Mouse (Mus musculus) adrenal gland, postnatal 25 days (tissue): ENCODE data around the gene Trpv4. TPM values are rescaled to one million over a fixed set of nuclear protein-coding genes. Genes with fewer than 3 reads are reported as not detected.

ENCODE experiments used
- DNase-seq: peaks from one replicate; pipeline ENCODE4 v3.0.0; 2021; ENCODE audit warnings: mixed read lengths
- long read RNA-seq: library from polyadenylated mRNA; stranded (forward); transcript quantifications from one replicate; pipeline ENCODE4 v2.0.0, GENCODE M21; 2021
- total RNA-seq: library from RNA; stranded (reverse); gene quantifications from 2 replicates; pipeline ENCODE4 v1.2.3, GENCODE M21; 2021

The Trpv4 gene
- total RNA-seq = 1.2 and 1.3 TPM in 2 replicates
- long read RNA-seq = 0 reads

DNA sequence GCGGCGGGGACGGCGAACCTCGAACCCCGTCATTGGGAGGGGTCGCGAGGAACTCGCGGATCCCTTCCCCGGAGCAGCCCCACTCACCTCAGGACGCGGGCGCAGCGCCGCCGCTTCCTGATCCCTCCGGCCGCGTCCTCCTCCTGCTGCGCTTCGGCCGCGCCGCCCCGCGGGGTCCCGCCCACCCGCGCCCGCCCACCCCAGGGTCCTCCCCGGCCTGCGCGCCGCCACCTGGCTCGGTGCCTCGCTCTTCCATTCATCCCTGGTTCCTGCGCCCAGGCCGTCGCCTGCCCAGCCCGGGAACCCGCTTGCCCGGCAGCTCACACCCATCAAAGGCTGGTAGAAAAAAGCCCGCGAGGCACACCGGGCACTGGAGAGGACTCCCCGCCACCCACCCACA, at the start of gene Trpv4:
Trpv4 (minus strand) TSS at position 167 of the 400 bp plus-strand sequence.
- DNase-seq = peak; percentile 30

- DNase-seq = peak; percentile 95
Observed at GRCm38 (mm10) chr5:114707265-114708068, 49.2 kb upstream of the Trpv4 start, which contains the start of gene Tchp. Tchp (plus strand) TSS chr5:114707760.

DNA sequence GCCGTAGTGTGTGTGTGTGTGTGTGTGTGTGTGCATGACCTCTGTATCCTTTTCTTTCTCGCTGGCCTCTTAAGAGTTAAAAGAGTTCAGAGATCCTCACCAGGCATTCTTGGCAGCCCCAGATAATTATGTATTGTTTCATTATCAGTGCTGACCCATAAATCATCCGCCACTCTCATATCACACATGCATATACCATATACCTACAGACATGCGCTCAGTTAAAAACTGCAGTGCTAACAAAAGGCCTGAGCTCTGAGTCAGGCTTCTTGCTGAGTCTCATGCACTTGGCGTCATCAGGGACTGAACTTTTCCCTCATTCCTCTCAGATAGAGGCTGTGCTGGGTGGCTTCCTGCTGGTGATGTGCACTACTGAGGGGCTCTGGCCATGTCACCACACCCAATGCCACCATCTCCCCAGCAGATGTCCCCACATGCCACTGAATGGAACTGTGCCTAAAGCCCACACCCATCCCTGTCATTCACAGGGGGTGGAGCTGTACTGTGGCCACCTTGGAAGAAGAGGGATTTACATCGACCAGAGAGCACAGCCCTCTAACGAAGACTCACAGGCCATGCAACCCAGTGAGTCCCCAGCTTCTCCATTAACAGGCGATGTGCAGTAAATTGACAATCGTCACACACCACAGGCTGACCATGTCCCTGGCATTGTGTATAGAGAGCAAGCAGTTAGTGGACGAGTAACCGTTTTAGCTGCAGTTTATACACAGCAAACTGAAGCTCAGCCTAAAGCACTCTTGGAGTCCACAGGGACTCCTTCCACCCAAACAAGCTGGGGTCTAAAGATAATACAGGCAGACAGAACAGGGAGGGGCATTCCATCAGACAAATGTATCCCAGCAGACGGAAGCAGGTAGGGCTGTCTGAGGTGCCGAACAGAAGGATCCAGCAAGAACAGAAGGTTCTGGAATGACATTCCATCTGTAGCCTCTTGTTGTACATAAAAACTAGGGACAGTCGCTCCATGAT, 44.5 kb upstream of the Trpv4 start:
- DNase-seq = no peak

- DNase-seq = no peak
Observed at GRCm38 (mm10) chr5:114699015-114699414, 40.8 kb upstream of the Trpv4 start.

DNA sequence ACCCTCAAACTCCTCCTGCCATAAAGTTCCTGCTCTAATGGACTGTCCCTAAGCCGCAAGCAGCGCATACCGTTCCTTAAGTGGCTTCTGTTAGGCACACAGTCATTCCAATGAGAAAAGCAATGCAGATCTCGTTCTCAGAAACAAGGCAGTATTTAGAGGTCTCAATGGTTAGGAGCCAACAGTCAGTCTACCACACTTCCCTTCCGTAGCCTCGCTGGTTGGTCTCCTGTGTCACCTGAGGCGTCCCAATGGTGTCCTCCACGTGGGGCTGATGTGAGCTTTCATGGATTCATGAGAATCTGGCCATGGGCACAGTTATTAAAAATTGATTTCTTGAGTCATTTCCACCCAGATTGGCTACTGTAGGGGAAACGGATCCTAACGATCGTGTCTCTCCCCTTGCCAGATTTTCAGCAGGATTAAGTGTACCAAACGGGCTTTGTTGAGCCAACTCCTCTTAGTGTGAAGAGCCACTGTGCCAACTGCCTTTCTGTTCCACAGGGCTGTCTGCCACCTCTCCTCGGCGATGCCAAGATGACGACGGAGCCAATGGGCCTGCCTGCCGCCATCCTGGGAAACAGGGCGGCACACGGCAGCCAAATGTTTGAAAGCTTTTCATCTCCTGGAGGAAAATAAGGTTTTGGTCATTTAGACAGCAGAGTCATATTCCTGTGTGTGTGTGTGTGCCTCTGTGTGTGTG, 40.0 kb upstream of the Trpv4 start:
- DNase-seq = peak; percentile 53

DNA sequence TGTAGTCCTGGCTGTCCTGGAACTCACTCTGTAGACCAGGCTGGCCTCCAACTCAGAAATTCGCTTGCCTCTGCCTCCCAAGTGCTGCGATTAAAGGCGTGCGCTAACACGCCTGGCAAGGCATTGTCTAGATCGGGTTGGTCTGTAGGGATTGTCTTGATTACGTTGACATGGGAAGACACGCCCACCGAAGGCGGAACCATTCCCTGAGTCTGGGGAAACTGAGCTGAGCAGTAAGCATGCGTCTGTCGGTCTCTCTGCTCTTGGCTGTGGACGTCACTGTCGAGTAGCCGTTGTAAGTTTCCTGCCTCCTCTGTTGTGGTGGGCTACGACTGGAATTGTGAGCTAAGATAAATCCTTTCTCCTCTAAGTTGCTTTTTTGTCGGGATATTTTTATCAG, 38.7 kb upstream of the Trpv4 start:
- no peak for DNase-seq

DNA sequence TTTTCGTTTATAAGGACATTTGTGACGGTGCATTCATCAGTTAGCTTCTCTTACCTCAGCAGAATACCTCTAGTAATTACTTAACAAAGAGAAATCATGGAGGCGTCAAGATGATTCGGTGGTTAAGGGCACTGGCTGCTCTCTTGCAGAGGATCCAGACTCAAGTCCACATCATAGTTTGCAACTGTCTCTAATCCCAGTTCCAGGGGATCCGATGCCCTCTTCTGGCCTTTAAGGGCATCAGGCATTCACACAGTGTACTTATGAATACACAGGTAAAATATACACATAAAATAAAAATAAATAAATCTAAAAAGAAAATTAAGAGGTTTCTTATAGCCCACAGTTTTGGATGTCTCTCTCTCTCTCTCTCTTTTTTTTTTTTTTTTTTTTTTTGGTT, 37.6 kb upstream of the Trpv4 start:
- no peak for DNase-seq

GRCm38 (mm10) chr5:114690633-114691567, 32.7 kb upstream of the Trpv4 start, which contains the start of gene Gltp:
Gltp (minus strand) TSS chr5:114690984.
- DNase-seq = peak; percentile 95

DNA sequence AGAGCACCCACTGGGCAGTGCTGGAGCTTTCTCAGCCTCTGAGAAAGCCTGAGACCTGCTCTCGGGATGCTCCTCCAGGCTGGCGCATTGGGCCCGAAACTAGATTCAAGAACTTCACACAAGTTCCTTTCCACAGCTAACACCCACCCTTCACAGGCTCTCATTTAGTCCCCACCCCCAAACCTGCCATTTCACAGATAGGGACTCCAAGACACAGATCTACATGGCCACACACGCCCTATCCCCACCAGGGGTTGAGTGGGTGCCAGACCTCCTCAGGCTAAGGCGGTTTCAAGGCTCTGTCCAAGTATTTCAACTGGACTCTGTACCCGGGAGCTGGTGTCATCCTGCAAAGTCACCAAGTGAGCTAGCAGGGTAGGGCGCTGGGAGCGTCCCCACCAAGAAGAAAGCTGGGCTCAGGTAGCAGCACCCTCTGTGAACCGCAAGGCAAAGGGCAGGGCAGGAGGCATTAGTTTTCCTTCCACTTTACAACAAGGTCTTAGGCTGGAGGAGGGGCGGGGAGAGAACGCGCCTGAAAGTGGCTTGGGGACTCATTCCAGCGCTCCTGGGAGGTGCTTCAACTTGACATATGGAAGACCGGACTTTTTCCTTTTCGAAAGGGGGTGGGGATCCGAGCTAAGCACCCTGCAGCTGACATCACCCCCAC, 31.6 kb upstream of the Trpv4 start:
- no peak for DNase-seq

- no peak for DNase-seq
Observed at GRCm38 (mm10) chr5:114688703-114689102, 30.5 kb upstream of the Trpv4 start.

DNA sequence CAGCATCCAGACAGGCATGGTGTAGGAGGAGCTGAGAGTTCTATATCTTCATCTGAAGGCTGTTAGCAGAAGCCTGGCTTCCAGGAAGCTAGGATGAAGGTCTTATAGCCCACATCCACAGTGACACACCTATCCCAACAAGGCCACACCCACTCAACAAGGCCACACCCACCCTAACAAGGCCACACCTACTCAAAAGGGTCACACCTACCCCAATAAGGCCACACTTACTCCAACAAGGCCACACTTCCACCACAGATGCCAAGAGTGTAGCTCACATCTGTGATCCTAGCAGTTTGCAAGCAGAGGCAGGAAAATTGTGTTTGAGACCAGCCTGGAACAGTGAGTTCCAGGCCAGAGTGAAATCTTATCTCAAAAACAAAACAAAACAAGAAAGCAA, 29.7 kb upstream of the Trpv4 start:
- no peak for DNase-seq

DNA sequence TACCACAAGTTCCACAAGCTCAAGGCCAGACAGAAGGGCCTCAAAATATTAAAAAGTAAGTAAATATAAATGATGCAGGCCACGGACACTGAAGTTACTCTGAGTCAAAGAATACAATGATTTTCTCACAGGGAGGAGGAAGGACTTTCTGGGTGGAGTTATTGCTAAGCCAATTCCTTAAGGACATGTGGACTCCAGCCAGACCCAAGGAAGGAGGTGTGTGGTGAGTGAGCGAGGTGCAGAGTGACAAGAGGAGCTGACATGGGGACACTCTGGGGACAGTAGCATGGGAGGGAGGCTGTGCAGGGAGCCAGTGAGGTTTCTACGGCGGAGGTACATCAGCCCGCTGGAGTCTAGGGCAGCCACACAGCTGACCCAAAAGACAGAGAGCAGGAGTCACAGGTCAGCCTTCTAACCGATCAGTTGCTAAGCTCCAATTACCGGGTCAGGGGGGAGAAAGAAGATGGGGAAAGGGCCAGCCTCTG, 28.5 kb upstream of the Trpv4 start:
- DNase-seq = no peak

DNA sequence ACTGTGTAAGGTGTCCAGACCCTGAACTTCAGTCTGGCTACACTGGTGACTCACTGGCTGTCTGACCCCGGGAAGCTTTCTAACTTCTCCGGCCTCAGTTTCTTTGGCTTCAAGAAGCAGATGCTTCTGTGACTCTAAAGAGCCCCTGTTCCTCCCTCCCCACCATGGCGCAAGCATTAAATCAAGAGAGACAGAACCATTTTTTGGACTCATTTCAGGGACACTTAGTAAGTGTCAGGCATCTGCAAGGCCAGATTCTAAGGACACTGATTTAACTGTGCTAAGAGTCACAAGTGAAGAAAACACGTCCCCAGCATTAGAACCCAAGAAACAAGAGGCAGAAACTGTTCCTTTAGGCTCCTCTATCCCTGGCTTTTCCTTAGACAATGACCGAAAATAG, 27.8 kb upstream of the Trpv4 start:
- DNase-seq = no peak

DNA sequence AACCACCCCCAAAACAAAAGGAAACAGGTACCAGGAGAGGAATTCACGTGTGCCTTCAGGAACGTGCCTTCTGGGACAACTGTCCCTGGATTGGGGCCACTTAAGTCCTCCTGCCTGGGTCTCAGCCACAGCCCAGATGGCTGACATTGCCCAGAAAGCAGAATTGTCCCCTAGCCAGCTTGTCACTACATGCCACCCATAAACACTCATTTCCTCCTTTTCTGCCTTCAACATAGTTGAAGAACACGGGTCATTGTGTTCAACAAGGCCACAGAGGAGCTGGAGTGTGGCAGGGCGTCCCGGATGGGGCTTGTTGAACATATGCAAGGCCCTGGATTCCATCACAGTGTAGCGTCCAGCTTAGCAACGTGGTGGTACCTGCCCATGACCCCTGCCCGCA, 23.5 kb upstream of the Trpv4 start:
- DNase-seq = no peak

GRCm38 (mm10) chr5:114680676-114681285, 22.6 kb upstream of the Trpv4 start:
- no peak for DNase-seq

DNA sequence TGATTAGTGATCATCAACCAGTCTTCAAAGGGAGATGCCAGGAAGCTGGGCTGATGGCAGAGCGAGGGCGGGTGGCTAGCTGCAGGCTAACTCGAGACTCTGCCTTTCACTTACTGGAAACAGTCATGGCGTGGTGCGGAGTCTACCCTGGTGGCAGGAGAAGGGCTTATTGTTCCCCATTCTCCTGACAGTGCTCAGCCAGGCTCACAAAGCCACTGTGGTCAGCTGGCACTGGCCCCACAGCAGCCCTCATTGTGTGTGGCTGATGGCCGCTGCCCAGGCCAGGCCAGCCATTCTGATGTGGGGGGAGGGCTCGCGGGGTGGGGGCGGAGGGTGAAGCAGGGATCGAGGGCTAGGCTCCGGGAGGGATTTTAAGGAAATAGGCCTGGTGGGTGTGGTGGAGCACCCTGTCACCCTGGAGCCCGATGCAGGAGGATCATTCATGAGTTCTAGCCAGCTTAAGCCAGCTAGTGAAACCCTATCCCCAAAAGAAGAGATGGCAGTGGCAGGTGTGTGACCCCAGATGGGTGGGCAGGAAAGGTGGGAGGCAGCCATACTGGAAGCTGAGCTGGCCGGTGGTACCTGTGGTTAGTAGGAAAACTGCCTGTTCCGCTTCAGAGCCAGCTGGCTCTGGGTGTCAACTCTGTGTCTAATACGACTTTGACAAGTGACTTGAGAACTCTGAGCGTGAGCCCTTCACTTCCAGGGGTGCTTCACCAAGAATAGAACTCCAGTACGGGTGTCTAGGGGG, 21.8 kb upstream of the Trpv4 start:
- no peak for DNase-seq

- DNase-seq = no peak
Observed at GRCm38 (mm10) chr5:114674594-114674993, 16.4 kb upstream of the Trpv4 start.

- DNase-seq = no peak
Observed at GRCm38 (mm10) chr5:114673114-114673513, 14.9 kb upstream of the Trpv4 start.

DNA sequence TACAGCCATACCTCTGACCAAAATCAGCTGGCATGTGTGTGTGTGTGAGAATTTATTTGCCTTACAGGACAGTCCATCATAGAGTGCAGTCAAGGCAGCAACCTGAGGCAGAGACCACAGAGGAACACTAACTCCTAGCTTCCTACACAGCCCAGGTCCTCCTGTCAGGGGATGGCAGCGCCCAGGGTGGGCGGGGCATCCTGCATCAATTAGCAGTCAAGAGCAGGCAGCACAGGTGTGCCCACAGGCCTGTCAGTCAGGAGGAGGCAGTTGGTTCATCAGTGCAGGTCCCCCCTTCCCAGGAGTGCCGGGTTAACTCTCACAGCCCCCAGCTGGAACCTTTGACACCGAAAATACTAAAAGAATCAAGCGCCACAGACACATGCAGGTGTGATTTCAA, 10.8 kb upstream of the Trpv4 start:
- DNase-seq = no peak
